Mouse (Mus musculus) ES-E14 (cell line): Measurements from ENCODE around the gene Hoxa1. TPM values are rescaled to one million over a fixed set of nuclear protein-coding genes. Genes with fewer than 3 reads are reported as not detected.

Experiments
- DNase-seq: peaks from one replicate; pipeline ENCODE4 v3.0.0-alpha.2; 2013; ENCODE audit warnings: low read depth, low spot score
- H3K27ac ChIP-seq: 2 replicates; pipeline ENCODE4 v1.5.1; 2012; ENCODE audit warnings: low read depth, mild to moderate bottlenecking, low read length, moderate library complexity, mixed read lengths; ENCODE audit not compliant: poor library complexity, insufficient read depth, severe bottlenecking
- H3K36me3 ChIP-seq: 2 replicates; pipeline ENCODE4 v1.6.1; 2012; ENCODE audit warnings: mild to moderate bottlenecking, low read length, moderate library complexity, mixed read lengths; ENCODE audit not compliant: control insufficient read depth, poor library complexity, insufficient read depth, severe bottlenecking
- H3K4me1 ChIP-seq, 2 experiments: fragments of 150-350 bp in 1 of 2; sonication (generic) in 1 of 2; 2 replicates each; pipeline ENCODE4 v1.6.1; 2012; ENCODE audit warnings: low read length in 2 of 2, mild to moderate bottlenecking in 1 of 2, mixed read lengths in 1 of 2; ENCODE audit not compliant: control insufficient read depth in 2 of 2, insufficient read depth in 2 of 2, poor library complexity in 1 of 2
- H3K4me3 ChIP-seq, 2 experiments: fragments of 150-350 bp in 1 of 2; sonication (generic) in 1 of 2; 2 replicates each; pipeline ENCODE4 v1.5.1; 2012; ENCODE audit warnings: low read length in 2 of 2, low read depth in 1 of 2, mild to moderate bottlenecking in 1 of 2, mixed read lengths in 1 of 2; ENCODE audit not compliant: insufficient read depth in 1 of 2, poor library complexity in 1 of 2, severe bottlenecking in 1 of 2
- H3K9ac ChIP-seq: 2 replicates; pipeline ENCODE4 v1.6.1; 2012; ENCODE audit warnings: low read depth, mild to moderate bottlenecking, low read length, mixed read lengths; ENCODE audit not compliant: poor library complexity, insufficient read depth, severe bottlenecking
- H3K9me3 ChIP-seq: fragments of 150-350 bp; sonication (generic); 2 replicates; pipeline ENCODE4 v1.6.1; 2012; ENCODE audit warnings: low read depth, mild to moderate bottlenecking, low read length; ENCODE audit not compliant: control insufficient read depth, insufficient read depth
- CHD2 ChIP-seq: IDR thresholded peaks from 2 replicates; pipeline ENCODE4 v1.6.1; 2014; ENCODE audit warnings: mild to moderate bottlenecking, low read depth, low read length, inconsistent platforms
- HCFC1 ChIP-seq: IDR thresholded peaks from 2 replicates; pipeline ENCODE4 v1.6.1; 2012; ENCODE audit warnings: low read length, inconsistent platforms, borderline replicate concordance; ENCODE audit not compliant: insufficient read depth
- MAFK ChIP-seq: IDR thresholded peaks from 2 replicates; pipeline ENCODE4 v1.6.1; 2014; ENCODE audit warnings: mild to moderate bottlenecking, low read depth, low read length, inconsistent platforms; ENCODE audit not compliant: insufficient read depth
- ZC3H11A ChIP-seq: IDR thresholded peaks from 2 replicates; pipeline ENCODE4 v1.6.1; 2012; ENCODE audit warnings: low read depth, mild to moderate bottlenecking, inconsistent platforms, low read length, borderline replicate concordance
- ZNF384 ChIP-seq: IDR thresholded peaks from 2 replicates; pipeline ENCODE4 v1.6.1; 2012; ENCODE audit warnings: low read depth, low read length, inconsistent platforms
- in situ Hi-C, 2 experiments: fragments of 600-800 bp; cut with MboI; formaldehyde crosslinking; loops; one replicate each; pipeline ENCODE4 v1.15.1; 2025; ENCODE audit warnings: low sequenced_read_pairs in 2 of 2, inconsistent platforms in 1 of 2; ENCODE audit not compliant: unreplicated experiment in 2 of 2
- total RNA-seq: library from RNA; depleted of rRNA; stranded (reverse); fragments of 300-350 nt; gene quantifications from 2 replicates; pipeline ENCODE4 v1.2.3, GENCODE M21; 2012

Hoxa1 gene
- total RNA-seq, 1 experiment = 3.5 TPM

- in situ Hi-C loops = no loop called here
- H3K27ac ChIP-seq = no peak overlapping the region
These were observed 39.0 kb downstream of the Hoxa1 start for GRCm38 (mm10) chr6:52118903-52119635.

DNA sequence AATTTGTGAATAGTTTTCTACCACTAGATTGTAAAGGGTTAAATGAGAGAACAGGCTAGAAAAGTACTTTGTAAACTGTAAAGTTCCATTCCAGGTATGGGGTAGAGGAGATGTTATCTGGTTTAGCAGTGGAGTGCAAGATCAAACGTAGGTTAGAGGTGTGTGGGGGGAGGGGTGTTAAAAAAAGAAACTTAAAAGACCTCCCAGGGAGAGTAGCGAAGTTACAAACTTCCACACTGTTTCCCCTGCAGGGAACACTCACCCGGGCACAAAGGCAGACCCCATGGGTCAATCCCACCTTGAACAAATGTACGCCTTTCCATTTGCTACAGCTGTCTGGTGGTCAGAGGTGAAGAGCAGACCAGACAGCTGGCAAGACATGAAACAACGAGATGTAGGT is 42.2 kb downstream of the Hoxa1 start:
- no peak overlapping the region for H3K4me3 ChIP-seq
- no peak overlapping the region for H3K27ac ChIP-seq
- no peak overlapping the region for H3K9ac ChIP-seq
- TF ChIP-seq HCFC1 (no peak), ZNF384 (no peak), ZC3H11A (no peak), MAFK (no peak), CHD2 (no peak)
- in situ Hi-C loops = no loop called here
- peaks cover 17% of the 10 kb centered on the region for H3K36me3 ChIP-seq
- no peak for DNase-seq
- H3K9me3 ChIP-seq = no peaks in the 10 kb centered on the region
- H3K4me1 ChIP-seq = peaks cover 0 to 6% of the 10 kb centered on the region in 2 experiments; a peak in 2 of 4 replicates

More at GRCm38 (mm10) chr6:52118903-52119635, 39.0 kb downstream of the Hoxa1 start:
- TF ChIP-seq HCFC1 (no peak), ZNF384 (no peak), ZC3H11A (no peak), CHD2 (no peak), MAFK (no peak)
- no peak for DNase-seq
- H3K4me3 ChIP-seq = no peak overlapping the region
- no peak overlapping the region for H3K9ac ChIP-seq
- H3K4me1 ChIP-seq = peaks cover 0 to 6% of the 10 kb centered on the region in 2 experiments; a peak in 2 of 4 replicates
- H3K9me3 ChIP-seq = no peaks in the 10 kb centered on the region
- H3K36me3 ChIP-seq = peaks cover 3% of the 10 kb centered on the region

- Histone ChIP-seq H3K9me3 (no peaks in the 10 kb centered on the region), H3K4me3 (no peak overlapping the region), H3K9ac (no peak overlapping the region), H3K27ac (no peak overlapping the region), H3K36me3 (peaks cover 25% of the 10 kb centered on the region), H3K4me1 (peaks cover 0 to 6% of the 10 kb centered on the region in 2 experiments; a peak in 2 of 4 replicates)
- no peak for DNase-seq
- in situ Hi-C loops = no loop called here
- TF ChIP-seq HCFC1 (no peak), MAFK (no peak), CHD2 (no peak), ZC3H11A (no peak)
These were observed 46.3 kb downstream of the Hoxa1 start for GRCm38 (mm10) chr6:52111846-52112245.

GRCm38 (mm10) chr6:52107400-52107799 is 50.7 kb downstream of the Hoxa1 start:
- DNase-seq = peak; percentile 29
- peaks cover 2 to 3% of the 10 kb centered on the region in 2 experiments; a peak in 1 of 4 replicates for H3K4me1 ChIP-seq
- H3K36me3 ChIP-seq = peaks cover 19% of the 10 kb centered on the region
- H3K27ac ChIP-seq = no peak overlapping the region
- no peaks in the 10 kb centered on the region for H3K9me3 ChIP-seq
- in situ Hi-C loops = no loop called here
- no peak overlapping the region for H3K9ac ChIP-seq
- TF ChIP-seq HCFC1 = no peak
- TF ChIP-seq ZC3H11A = peak; percentile 42
- no peak for TF ChIP-seq CHD2
- TF ChIP-seq ZNF384 = no peak
- no peak for TF ChIP-seq MAFK
- H3K4me3 ChIP-seq = no peak overlapping the region

DNA sequence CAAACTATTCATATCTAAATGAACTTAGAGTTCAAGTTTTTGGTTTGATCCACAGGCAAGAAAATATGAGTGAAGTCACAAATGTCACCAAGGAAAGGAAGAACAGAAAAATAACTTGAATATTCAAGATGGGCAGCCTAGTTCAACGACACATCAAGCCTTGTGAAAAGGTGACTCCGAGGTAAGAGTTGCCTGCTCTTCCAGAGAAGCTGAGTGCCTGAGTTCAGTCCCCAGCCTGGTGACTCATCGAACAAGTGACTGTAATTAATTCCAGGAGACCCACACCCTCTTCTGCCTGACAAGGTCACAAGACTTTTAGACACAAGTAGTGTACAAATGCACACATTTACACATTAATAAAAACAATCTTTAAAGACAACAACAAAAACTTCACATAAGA is 51.4 kb downstream of the Hoxa1 start:
- no peaks in the 10 kb centered on the region for H3K9me3 ChIP-seq
- H3K4me1 ChIP-seq = peaks cover 2 to 7% of the 10 kb centered on the region in 2 experiments; a peak in 1 of 4 replicates
- no peak overlapping the region for H3K4me3 ChIP-seq
- H3K27ac ChIP-seq = peak overlapping the region; percentile 54; the same call in 1 of the 2 replicates
- in situ Hi-C loops = no loop called here
- TF ChIP-seq MAFK = no peak
- TF ChIP-seq ZC3H11A = no peak
- no peak for TF ChIP-seq ZNF384
- TF ChIP-seq HCFC1 = no peak
- TF ChIP-seq CHD2 = no peak
- peak; percentile 28 for DNase-seq
- H3K9ac ChIP-seq = no peak overlapping the region
- H3K36me3 ChIP-seq = peaks cover 13% of the 10 kb centered on the region
